Mouse (Mus musculus) erythroblast, embryonic 14.5 days (primary cell): ENCODE data around the gene Ildr1.

Source experiments
- GATA1 ChIP-seq: IDR thresholded peaks from 2 replicates; pipeline ENCODE4 v1.6.1; 2012; ENCODE audit warnings: low read length, inconsistent platforms, mixed read lengths
- TAL1 ChIP-seq: IDR thresholded peaks from 3 replicates; pipeline ENCODE4 v1.6.1; 2012; ENCODE audit warnings: low read length, inconsistent platforms, mixed read lengths

DNA sequence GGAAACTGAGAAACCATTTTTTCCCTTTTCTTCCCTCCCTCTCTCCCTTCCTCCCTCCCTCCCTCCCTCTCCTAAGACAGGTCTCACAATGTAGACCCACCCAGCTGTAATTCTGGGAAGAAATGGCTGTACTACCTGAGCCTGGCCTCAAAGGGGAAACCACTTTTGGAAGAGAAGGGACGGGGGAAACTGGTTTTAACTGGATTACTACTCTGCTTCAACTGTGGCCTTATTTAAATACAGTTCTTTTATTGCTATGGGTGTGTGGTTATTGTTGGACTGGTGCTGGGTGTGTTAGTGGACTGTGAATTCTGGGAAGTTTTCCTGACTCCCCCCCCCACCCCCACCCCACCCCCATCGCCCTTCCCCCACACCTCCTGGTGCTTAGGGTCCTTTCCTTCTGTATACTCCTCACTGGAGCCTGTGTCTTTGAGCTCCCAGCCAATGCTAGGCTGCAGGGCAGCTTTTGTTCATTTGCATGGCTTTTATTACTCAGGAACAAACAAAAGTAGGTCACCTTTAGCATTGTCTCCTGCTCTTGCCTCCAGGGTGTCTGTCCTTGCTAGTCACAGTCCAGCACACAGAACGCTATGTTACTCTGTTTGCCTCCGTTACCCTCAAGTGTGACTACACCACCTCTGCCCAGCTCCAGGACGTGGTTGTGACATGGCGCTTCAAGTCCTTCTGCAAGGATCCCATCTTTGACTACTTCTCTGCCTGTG is 14.1 kb downstream of the Ildr1 start:
- TF ChIP-seq TAL1 (no peak), GATA1 (no peak)
